Mouse (Mus musculus) brown adipose tissue, adult 24 weeks (tissue): Measurements from ENCODE around the gene Trub1. TPM values are rescaled to one million over a fixed set of nuclear protein-coding genes. Genes with fewer than 3 reads are reported as not detected.
A peak's percentile ranks its signal among the peaks of the same experiment; 100 is the strongest.

Experiments
- H3K27ac ChIP-seq: fragments of 200-500 bp; replicated peaks from 2 replicates; pipeline ENCODE4 v1.5.1; 2012; ENCODE audit warnings: low read depth, mild to moderate bottlenecking, low read length
- H3K4me1 ChIP-seq: fragments of 200-500 bp; 2 replicates; pipeline ENCODE4 v1.6.1; 2012; ENCODE audit warnings: low read length, mixed read lengths; ENCODE audit not compliant: control insufficient read depth, insufficient read depth, insufficient read length
- H3K4me3 ChIP-seq: fragments of 200-500 bp; 2 replicates; pipeline ENCODE4 v1.5.1; 2012; ENCODE audit warnings: low read depth, mild to moderate bottlenecking, low read length, moderate library complexity; ENCODE audit not compliant: insufficient read depth
- polyA plus RNA-seq: library from polyadenylated mRNA; stranded (reverse); fragments of >200 nt; gene quantifications from 2 replicates; pipeline ENCODE4 v1.2.4, GENCODE M21; 2012; ENCODE audit not compliant: missing spikeins, insufficient read depth, insufficient read length

The Trub1 gene
- polyA plus RNA-seq, 1 experiment, result 13.0 TPM

DNA sequence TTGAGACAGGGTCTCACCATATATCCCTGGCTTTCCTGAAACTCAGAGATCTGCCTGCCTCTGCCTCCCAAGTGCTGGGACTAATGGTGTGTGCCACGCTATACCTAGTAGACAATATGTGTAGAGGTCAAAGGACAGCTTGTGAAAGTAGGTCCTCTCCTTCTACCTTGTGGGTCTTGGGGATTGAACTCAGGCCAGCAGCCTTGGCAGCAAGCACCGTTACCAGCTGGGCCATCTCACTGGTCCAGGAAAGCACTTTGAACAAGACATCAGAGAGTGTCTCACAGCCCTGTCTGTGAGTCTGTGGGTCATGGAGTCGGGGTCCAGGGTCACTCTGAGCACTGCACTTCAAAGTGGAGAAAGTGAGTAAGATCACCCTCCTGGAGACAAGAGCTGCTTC is 24.1 kb upstream of the Trub1 start:
- Histone ChIP-seq H3K4me3 (no peak overlapping the region), H3K4me1 (no peaks in the 10 kb centered on the region), H3K27ac (no peak overlapping the region)

- H3K4me1 ChIP-seq, result no peaks in the 10 kb centered on the region
- H3K4me3 ChIP-seq, result no peak overlapping the region
- H3K27ac ChIP-seq, result no peak overlapping the region
Measured at GRCm38 (mm10) chr19:57429926-57430325, 22.8 kb upstream of the Trub1 start.

- no peak overlapping the region for H3K4me3 ChIP-seq
- no peak overlapping the region for H3K27ac ChIP-seq
- 0 out of 2 replicates have a peak, but pooled peaks cover 1% of the 10 kb centered on the region for H3K4me1 ChIP-seq
Measured at GRCm38 (mm10) chr19:57431476-57431875, 21.2 kb upstream of the Trub1 start.

GRCm38 (mm10) chr19:57434024-57434423 is 18.7 kb upstream of the Trub1 start:
- Histone ChIP-seq H3K4me3 (no peak overlapping the region), H3K4me1 (0 out of 2 replicates have a peak, but pooled peaks cover 2% of the 10 kb centered on the region), H3K27ac (no peak overlapping the region)

DNA sequence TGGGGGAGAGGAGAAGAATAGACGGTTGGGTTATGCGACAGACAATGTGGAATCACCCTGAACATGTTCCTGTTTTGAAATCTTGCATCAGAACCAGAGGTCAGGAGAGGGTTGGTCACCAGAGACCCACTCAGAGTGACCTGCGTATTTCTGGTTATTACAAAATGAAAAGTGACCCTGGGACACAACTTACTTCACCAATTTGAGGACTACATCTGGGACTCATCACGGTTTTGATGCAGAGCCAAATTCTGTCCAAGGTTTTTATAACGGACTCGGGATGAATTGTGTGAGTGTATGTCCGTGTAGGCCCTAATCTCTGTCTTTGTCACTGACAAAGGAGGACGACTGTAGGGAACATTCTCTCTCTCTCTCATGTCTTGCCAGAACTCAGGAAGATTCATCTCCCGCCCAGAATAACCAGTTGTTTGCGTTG is 16.1 kb upstream of the Trub1 start:
- H3K4me1 ChIP-seq, result 0 out of 2 replicates have a peak, but pooled peaks cover 2% of the 10 kb centered on the region
- H3K4me3 ChIP-seq, result no peak overlapping the region
- H3K27ac ChIP-seq, result no peak overlapping the region

- Histone ChIP-seq H3K27ac (no peak overlapping the region), H3K4me3 (no peak overlapping the region), H3K4me1 (0 out of 2 replicates have a peak, but pooled peaks cover 2% of the 10 kb centered on the region)
Measured at GRCm38 (mm10) chr19:57437042-57437441, 15.7 kb upstream of the Trub1 start.

DNA sequence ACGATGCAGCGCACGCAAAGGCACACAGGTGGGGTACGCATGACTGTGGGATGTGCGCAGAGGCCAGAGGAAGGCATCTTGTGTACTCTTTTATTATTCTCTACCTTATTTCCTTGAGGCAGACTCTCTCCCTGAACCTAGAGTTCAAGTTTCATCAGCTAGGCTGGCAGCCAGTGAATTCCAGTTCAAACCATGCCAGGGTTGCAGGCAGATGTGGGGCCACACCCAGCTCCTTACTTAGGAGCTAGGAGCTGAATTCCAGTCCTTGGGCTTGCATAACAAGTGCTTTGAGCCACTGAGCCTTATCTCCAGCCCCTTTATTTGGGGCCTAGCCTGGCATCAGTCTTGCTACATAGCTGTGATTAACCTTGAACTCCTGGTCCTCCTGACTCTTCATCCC is 13.4 kb upstream of the Trub1 start:
- 0 out of 2 replicates have a peak, but pooled peaks cover 2% of the 10 kb centered on the region for H3K4me1 ChIP-seq
- H3K4me3 ChIP-seq, result no peak overlapping the region
- H3K27ac ChIP-seq, result no peak overlapping the region

DNA sequence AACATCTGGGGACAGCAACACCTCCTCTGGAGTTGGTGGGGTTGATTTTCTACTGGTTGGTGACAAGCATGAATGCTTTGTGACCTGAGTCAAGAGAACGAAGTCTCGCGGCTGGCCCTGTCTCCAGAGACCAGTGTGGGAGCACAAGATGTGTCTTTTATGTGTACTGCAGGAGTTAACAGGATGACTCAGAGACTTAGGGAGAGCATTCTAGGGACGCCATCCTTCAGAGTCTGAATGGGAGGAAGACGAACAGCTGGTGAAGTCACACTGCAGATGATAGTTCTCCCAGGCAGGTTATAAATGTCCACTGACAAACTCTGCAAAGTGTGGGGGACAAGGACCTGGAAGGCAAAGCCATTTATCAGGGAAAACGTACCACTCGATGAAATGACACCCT is 11.2 kb upstream of the Trub1 start:
- H3K27ac ChIP-seq, result no peak overlapping the region
- 0 out of 2 replicates have a peak, but pooled peaks cover under 1% of the 10 kb centered on the region for H3K4me1 ChIP-seq
- no peak overlapping the region for H3K4me3 ChIP-seq

DNA sequence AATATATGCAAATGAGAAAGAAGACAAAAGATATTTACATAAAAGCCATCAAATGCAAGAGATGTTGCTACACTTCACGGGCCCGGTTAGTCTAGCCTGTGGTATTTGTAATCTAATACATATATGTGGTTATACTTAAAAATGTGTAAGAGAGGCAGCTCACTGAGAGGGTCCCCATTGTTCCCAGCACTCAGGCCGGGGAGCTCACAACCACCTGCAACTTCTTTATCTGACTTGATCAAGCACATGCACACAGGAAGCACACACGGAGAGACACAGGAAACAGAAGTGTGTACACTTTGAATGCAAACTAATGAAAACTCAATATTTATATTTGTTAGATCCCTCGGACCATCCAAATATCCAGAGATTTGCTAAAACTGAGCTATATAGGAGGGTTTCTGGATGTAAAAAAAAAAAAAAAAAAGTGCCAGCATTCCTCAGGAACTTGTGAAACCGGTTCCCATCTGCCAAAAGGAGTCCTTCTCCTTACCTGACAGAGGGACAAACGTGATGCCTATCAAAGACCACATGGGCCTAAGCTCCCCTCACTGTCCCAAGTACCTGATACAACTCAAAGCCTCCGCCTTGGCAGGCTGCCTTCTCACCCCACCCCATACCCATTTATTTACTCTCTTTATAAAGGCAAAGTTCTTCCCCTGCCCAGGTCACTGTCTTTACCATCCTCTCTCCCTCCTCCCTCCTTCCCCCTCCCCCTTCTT is 9.6 kb upstream of the Trub1 start:
- no peak overlapping the region for H3K4me3 ChIP-seq
- no peak overlapping the region for H3K27ac ChIP-seq
- H3K4me1 ChIP-seq, result no peaks in the 10 kb centered on the region

DNA sequence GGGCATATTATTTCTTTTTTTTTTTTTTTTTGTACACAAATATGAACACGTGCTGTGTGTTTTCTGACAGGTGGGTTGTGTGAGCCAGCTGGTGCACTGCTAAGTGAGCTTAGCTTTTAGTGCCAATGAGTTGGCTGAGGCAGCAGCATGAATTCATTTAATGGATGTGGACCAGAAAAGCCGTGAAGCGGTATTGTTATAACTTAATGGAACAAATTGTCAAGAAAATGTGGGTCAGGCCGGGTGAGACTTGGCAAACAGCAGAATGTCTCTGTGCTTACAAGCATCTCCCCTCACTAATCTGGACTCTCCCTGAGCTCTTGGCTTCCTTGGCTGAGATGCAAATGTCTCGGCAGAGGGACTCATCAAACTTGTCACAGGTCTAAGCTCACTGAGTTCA is 7.7 kb upstream of the Trub1 start:
- Histone ChIP-seq H3K4me1 (no peaks in the 10 kb centered on the region), H3K4me3 (no peak overlapping the region), H3K27ac (no peak overlapping the region)

- Histone ChIP-seq H3K27ac (no peak overlapping the region), H3K4me3 (no peak overlapping the region), H3K4me1 (no peaks in the 10 kb centered on the region)
Measured at GRCm38 (mm10) chr19:57450849-57451248, 1.9 kb upstream of the Trub1 start.

GRCm38 (mm10) chr19:57451762-57452161 is 950 bp upstream of the Trub1 start:
- no peak overlapping the region for H3K27ac ChIP-seq
- H3K4me1 ChIP-seq, result no peaks in the 10 kb centered on the region
- no peak overlapping the region for H3K4me3 ChIP-seq

DNA sequence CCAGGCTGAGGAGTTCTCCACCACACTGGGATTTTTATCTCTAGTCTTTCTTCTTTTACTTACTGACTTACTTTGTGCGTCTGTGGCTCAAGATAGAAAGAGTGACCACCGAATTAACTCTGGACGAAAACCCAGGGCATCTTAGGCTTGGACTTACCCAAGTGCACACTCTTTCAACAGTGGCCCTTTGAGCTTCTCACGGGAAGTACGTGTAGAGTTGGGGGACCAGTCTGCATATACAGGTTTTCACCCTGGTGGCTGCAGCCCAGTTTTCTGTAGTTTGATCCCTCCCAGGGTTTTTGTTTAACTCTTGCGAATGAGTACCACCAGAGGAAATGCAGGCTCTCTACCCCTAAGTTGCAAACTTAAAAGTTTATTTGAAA is 497 bp downstream of the Trub1 start:
- H3K4me1 ChIP-seq, result no peaks in the 10 kb centered on the region
- no peak overlapping the region for H3K27ac ChIP-seq
- peak overlapping the region; percentile 98 for H3K4me3 ChIP-seq

- Histone ChIP-seq H3K27ac (no peak overlapping the region), H3K4me1 (no peaks in the 10 kb centered on the region), H3K4me3 (no peak overlapping the region)
Measured at GRCm38 (mm10) chr19:57455286-57455960, 2.7 kb downstream of the Trub1 start.

DNA sequence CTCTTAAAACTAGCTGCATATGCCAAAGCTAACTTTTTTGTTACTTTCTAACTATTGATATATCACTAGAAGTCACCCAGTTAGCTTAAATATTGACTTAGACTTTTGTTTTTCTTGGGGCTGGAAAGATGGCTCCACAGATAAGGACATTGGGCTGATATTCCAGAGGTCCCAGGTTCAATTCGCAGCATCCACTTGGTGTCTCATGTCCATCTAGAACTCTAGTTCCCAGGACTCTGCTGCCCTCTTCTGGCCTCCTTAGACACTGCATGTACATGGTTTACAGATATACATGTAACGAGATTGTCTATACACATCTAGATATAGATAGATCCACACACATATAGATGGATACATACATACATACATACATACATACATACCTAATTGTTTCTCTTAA is 4.4 kb downstream of the Trub1 start:
- H3K4me1 ChIP-seq, result no peaks in the 10 kb centered on the region
- H3K4me3 ChIP-seq, result no peak overlapping the region
- no peak overlapping the region for H3K27ac ChIP-seq

GRCm38 (mm10) chr19:57463741-57464140 is 11.0 kb downstream of the Trub1 start:
- Histone ChIP-seq H3K4me3 (no peak overlapping the region), H3K4me1 (no peaks in the 10 kb centered on the region), H3K27ac (no peak overlapping the region)
